Comparison of ENCODE assay signal across 32 mouse cellular contexts in genomic region chr11:98042741-98043140, GRCm38 (mm10). TPM values are rescaled to one million over a fixed set of nuclear protein-coding genes. Genes with fewer than 3 reads are reported as not detected.
DNase-seq lines count a peak whose midpoint lies in the region; ATAC-seq and TF ChIP-seq lines count a peak whose summit lies in the region.
"Had no signal": no experiment of that assay in that cellular context is flagged by ENCODE, and none has a peak within 500 bp of the region (broad histone marks: within the 10 kb centered on the region; RNA-seq: fewer than 3 reads in every experiment).

No protein-coding gene starts in this region.

- no peak for TF ChIP-seq EP300 in lung, postnatal 0 days (IDR thresholded peaks at IDR 0.05)

- WGBS in kidney, adult 2 months: 56% methylated on average over 6 of the region's 6 CpGs
- 55% methylated on average over 6 of the region's 6 CpGs for WGBS in lung, postnatal 0 days

- H3K9ac ChIP-seq in lung, postnatal 0 days (replicated peaks; ENCODE audit: low read depth): no peak overlapping the region
- H3K9ac ChIP-seq: embryonic facial prominence, embryonic 12.5 days; hindbrain, embryonic 14.5 days; liver, embryonic 14.5 days; lung, embryonic 15.5 days; midbrain, embryonic 12.5 days; neural tube, embryonic 12.5 days had no signal

- TF ChIP-seq CTCF in kidney, adult 2 months (conservative IDR thresholded peaks at IDR 0.05; ENCODE audit: insufficient read depth, insufficient read length, low read depth, low read length): no peak
- no peak for TF ChIP-seq CTCF in lung, postnatal 0 days (IDR thresholded peaks at IDR 0.05)
- TF ChIP-seq CTCF in E14TG2a.4 (conservative IDR thresholded peaks at IDR 0.05; ENCODE audit: low read length): no peak

- no peaks in the 10 kb centered on the region for H3K36me3 ChIP-seq in kidney, adult 2 months (ENCODE audit: control insufficient read depth, insufficient read depth, low read length)
- no peaks in the 10 kb centered on the region for H3K36me3 ChIP-seq in lung, postnatal 0 days (ENCODE audit: insufficient read depth, low read length)
- H3K36me3 ChIP-seq in E14TG2a.4 (ENCODE audit: insufficient read depth, low read length): peaks cover 20% of the 10 kb centered on the region
- H3K36me3 ChIP-seq: embryonic facial prominence, embryonic 12.5 days; heart, embryonic 12.5 days; lung, embryonic 15.5 days; midbrain, embryonic 12.5 days had no signal

- H3K27me3 ChIP-seq in kidney, adult 2 months (replicated peaks; ENCODE audit: control insufficient read depth, insufficient read depth, low read length): no peaks in the 10 kb centered on the region
- no peaks in the 10 kb centered on the region for H3K27me3 ChIP-seq in lung, postnatal 0 days (replicated peaks; ENCODE audit: insufficient read depth, low read length)
- H3K27me3 ChIP-seq in E14TG2a.4 (ENCODE audit: insufficient read depth, low read length): no peaks in the 10 kb centered on the region

- no peak overlapping the region for H3K27ac ChIP-seq in kidney, adult 2 months (ENCODE audit: insufficient read depth, low read depth, low read length)
- H3K27ac ChIP-seq in lung, postnatal 0 days (ENCODE audit: low read length): no peak overlapping the region
- H3K27ac ChIP-seq: embryonic facial prominence, embryonic 12.5 days; heart, adult 2 months; hindbrain, embryonic 14.5 days; liver, embryonic 14.5 days; lung, embryonic 15.5 days; midbrain, embryonic 12.5 days; neural tube, embryonic 12.5 days; stomach, postnatal 0 days had no signal

- H3K4me3 ChIP-seq in kidney, adult 2 months (ENCODE audit: insufficient read depth, low read depth, low read length): no peak overlapping the region
- H3K4me3 ChIP-seq in lung, postnatal 0 days (ENCODE audit: low read depth, low read length): no peak overlapping the region
- 0 out of 2 replicates have a peak overlapping the region, but pooled peaks have one; percentile 0 for H3K4me3 ChIP-seq in E14TG2a.4 (replicated peaks; ENCODE audit: low read length)
- H3K4me3 ChIP-seq: embryonic facial prominence, embryonic 12.5 days; heart, adult 2 months; heart, embryonic 12.5 days; lung, embryonic 15.5 days; megakaryocyte, embryonic 14.5 days; midbrain, embryonic 12.5 days; myocyte; neural tube, embryonic 12.5 days had no signal

- no peaks in the 10 kb centered on the region for H3K9me3 ChIP-seq in lung, postnatal 0 days (ENCODE audit: low read length)
- H3K9me3 ChIP-seq in E14TG2a.4 (ENCODE audit: low read length): no peaks in the 10 kb centered on the region
- H3K9me3 ChIP-seq: embryonic facial prominence, embryonic 12.5 days; heart, embryonic 12.5 days; lung, embryonic 15.5 days; midbrain, embryonic 12.5 days; neural tube, embryonic 12.5 days had no signal

- no peaks in the 10 kb centered on the region for H3K4me1 ChIP-seq in kidney, adult 2 months (ENCODE audit: control insufficient read depth, insufficient read depth, low read length)
- no peaks in the 10 kb centered on the region for H3K4me1 ChIP-seq in lung, postnatal 0 days (ENCODE audit: insufficient read depth, low read depth, low read length)
- peaks cover 79% of the 10 kb centered on the region for H3K4me1 ChIP-seq in E14TG2a.4 (replicated peaks; ENCODE audit: low read depth, low read length)
- H3K4me1 ChIP-seq: embryonic facial prominence, embryonic 12.5 days; midbrain, embryonic 12.5 days; neural tube, embryonic 12.5 days had no signal

- H3K4me2 ChIP-seq in lung, postnatal 0 days (replicated peaks; ENCODE audit: low read depth, low read length): no peak overlapping the region
- H3K4me2 ChIP-seq: embryonic facial prominence, embryonic 12.5 days; heart, embryonic 12.5 days; hindbrain, embryonic 14.5 days; midbrain, embryonic 12.5 days; neural tube, embryonic 12.5 days had no signal

- peak; percentile 47 for DNase-seq in adrenal gland, postnatal 10 days
- no peak for DNase-seq in adrenal gland, postnatal 4 days (ENCODE audit: low spot score in 2 of 2)
- DNase-seq in kidney, adult 2 months: peak; percentile 68
- DNase-seq in kidney, postnatal 10 days: no peak
- no peak for DNase-seq in lung, postnatal 0 days (ENCODE audit: low spot score)
- no peak for DNase-seq in lung, postnatal 25 days (ENCODE audit: low spot score)
- DNase-seq: adrenal gland, adult 8-10 months; embryo, embryonic 11 days; gastrocnemius, postnatal 36 days; heart, adult 2 months; heart, postnatal 10 days; layer of hippocampus, adult 9-11 months; liver; right cerebral cortex, postnatal 4 days; thymus, adult 18-20 months; thymus, postnatal 25 days had no signal

- ATAC-seq in lung, postnatal 0 days: peak; percentile 41; the same call in 1 of the 2 replicates
- no peak for ATAC-seq in megakaryocyte, adult 5-6 weeks (ENCODE audit: poor library complexity, severe bottlenecking)
- ATAC-seq: activated CD4-positive, CD25-positive, alpha-beta regulatory T cell, adult 4 months; forebrain, embryonic 14.5 days; intestine, postnatal 0 days had no signal

- no peak for TF ChIP-seq POLR2A in kidney, adult 2 months (IDR thresholded peaks at IDR 0.05; ENCODE audit: low read depth, low read length)

RNA-seq across cellular contexts. Expression of gene Stac2, which starts 10.5 kb away (rescaled TPM):
- 1 to 10 TPM; 1.8 to 3.1 TPM for total RNA-seq in adrenal gland, postnatal 10 days (2021)
- 1 to 10 TPM; 4.1 to 4.8 TPM for total RNA-seq in adrenal gland, postnatal 4 days (2021)
- polyA plus RNA-seq in kidney, adult 2 months (2012; rRNA removed): 0.05 and 0.42 TPM in 2 replicates
- 0.10 and 0.11 TPM in 2 replicates for polyA plus RNA-seq in lung, postnatal 0 days (2015; fragmentation: Nextera tagmentation; extraction: Ambion mirVana)
- total RNA-seq in megakaryocyte, adult 5-6 weeks (2015): 0.09 TPM in 1 of 2 replicates, not detected in the other
- 0.04 and 0.08 TPM in 2 replicates for total RNA-seq in megakaryocyte, adult 5-6 weeks (2017)
- total RNA-seq: hematopoietic stem cell, adult 5-6 weeks had no signal
- polyA plus RNA-seq: liver, embryonic 14.5 days had no signal

RNA-seq across cellular contexts. Expression of gene Rpl19, which starts 16.2 kb away (rescaled TPM):
- total RNA-seq in adrenal gland, postnatal 10 days (2021): 1,000 to 10,000 TPM; 1,275 to 1,278 TPM
- 1,000 to 10,000 TPM; 1,362 to 1,367 TPM for total RNA-seq in adrenal gland, postnatal 4 days (2021)
- polyA plus RNA-seq in kidney, adult 2 months (2012; rRNA removed): 503 and 653 TPM in 2 replicates
- 750 and 817 TPM in 2 replicates for polyA plus RNA-seq in lung, postnatal 0 days (2015; fragmentation: Nextera tagmentation; extraction: Ambion mirVana)
- total RNA-seq in megakaryocyte, adult 5-6 weeks (2015): 2,687 and 2,729 TPM in 2 replicates
- 1,233 and 1,246 TPM in 2 replicates for total RNA-seq in megakaryocyte, adult 5-6 weeks (2017)

RNA-seq across cellular contexts. Expression of gene Cacnb1, which starts 19.9 kb away (rescaled TPM):
- total RNA-seq in adrenal gland, postnatal 10 days (2021): 10 to 100 TPM; 11.7 to 29.3 TPM
- total RNA-seq in adrenal gland, postnatal 4 days (2021): 10 to 100 TPM; 18.8 TPM
- 6.1 and 7.6 TPM in 2 replicates for polyA plus RNA-seq in kidney, adult 2 months (2012; rRNA removed)
- 3.5 and 4.0 TPM in 2 replicates for polyA plus RNA-seq in lung, postnatal 0 days (2015; fragmentation: Nextera tagmentation; extraction: Ambion mirVana)
- total RNA-seq in megakaryocyte, adult 5-6 weeks (2015): 1.2 and 1.4 TPM in 2 replicates
- 0.62 and 0.65 TPM in 2 replicates for total RNA-seq in megakaryocyte, adult 5-6 weeks (2017)

RNA-seq across cellular contexts. Expression of gene Arl5c, which starts 46.8 kb away (rescaled TPM):
- 1 to 10 TPM; 3.1 to 3.8 TPM for total RNA-seq in adrenal gland, postnatal 10 days (2021)
- 1 to 10 TPM; 1.6 to 1.9 TPM for total RNA-seq in adrenal gland, postnatal 4 days (2021)
- 0.75 and 2.8 TPM in 2 replicates for polyA plus RNA-seq in kidney, adult 2 months (2012; rRNA removed)
- 4.6 and 6.5 TPM in 2 replicates for polyA plus RNA-seq in lung, postnatal 0 days (2015; fragmentation: Nextera tagmentation; extraction: Ambion mirVana)
- 42.9 and 56.3 TPM in 2 replicates for total RNA-seq in megakaryocyte, adult 5-6 weeks (2015)
- total RNA-seq in megakaryocyte, adult 5-6 weeks (2017): 51.2 TPM in 2 replicates

RNA-seq across cellular contexts. Expression of gene Plxdc1, which starts 56.5 kb away (rescaled TPM):
- 1 to 10 TPM; 3.4 to 7.2 TPM for total RNA-seq in adrenal gland, postnatal 10 days (2021)
- total RNA-seq in adrenal gland, postnatal 4 days (2021): 10 to 100 TPM; 12.5 to 13.3 TPM
- 1.0 TPM in 2 replicates for polyA plus RNA-seq in kidney, adult 2 months (2012; rRNA removed)
- 1.7 TPM in 2 replicates for polyA plus RNA-seq in lung, postnatal 0 days (2015; fragmentation: Nextera tagmentation; extraction: Ambion mirVana)
- 13.7 and 15.9 TPM in 2 replicates for total RNA-seq in megakaryocyte, adult 5-6 weeks (2015)
- 6.3 and 6.7 TPM in 2 replicates for total RNA-seq in megakaryocyte, adult 5-6 weeks (2017)

Comparison
In these comparisons a context has a peak if more than half of its experiments do, and no peak if none do; other contexts are left out.
1. DNase-seq: peak in adrenal gland, postnatal 10 days (single experiment) and kidney, adult 2 months (single experiment); none in adrenal gland, postnatal 4 days (0 of 2), kidney, postnatal 10 days (single experiment), lung, postnatal 0 days (single experiment) and lung, postnatal 25 days (single experiment).
2. RNA of gene Cacnb1, which starts 19.9 kb away (total RNA-seq): 11.7 to 29.3 TPM in adrenal gland, postnatal 10 days and 18.8 TPM in adrenal gland, postnatal 4 days; 0.62 to 1.4 TPM in megakaryocyte, adult 5-6 weeks; every median in the first group is over 4 times any median in the second.